Mouse (Mus musculus): ENCODE data around the gene Lamb1. TPM values are rescaled to one million over a fixed set of nuclear protein-coding genes. Genes with fewer than 3 reads are reported as not detected.

The Lamb1 gene
- total RNA-seq, 2 experiments from 2014 or later = 16.8 to 17.1 TPM

GRCm38 (mm10) chr12:31293361-31294142 lies 28.5 kb downstream of the Lamb1 start:
- H3K27ac ChIP-seq = no peak overlapping the region
- no peak for TF ChIP-seq CTCF (IDR thresholded peaks at IDR 0.05)
- no peak for DNase-seq (ENCODE audit: extremely low spot score in 1 of 2, low spot score in 2 of 2)
- intact Hi-C loops (cut with DNase I) = no loop called here
- no peak overlapping the region for H3K4me3 ChIP-seq

GRCm38 (mm10) chr12:31294526-31294925 lies 29.5 kb downstream of the Lamb1 start:
- no peak for DNase-seq (ENCODE audit: extremely low spot score in 1 of 2, low spot score in 2 of 2)
- Histone ChIP-seq H3K4me3 (no peak overlapping the region), H3K27ac (no peak overlapping the region)
- no peak for TF ChIP-seq CTCF (IDR thresholded peaks at IDR 0.05)
- intact Hi-C loops (cut with DNase I) = no loop called here

- Histone ChIP-seq H3K4me3 (no peak overlapping the region), H3K27ac (no peak overlapping the region)
- no peak for TF ChIP-seq CTCF (IDR thresholded peaks at IDR 0.05)
- no peak for DNase-seq (ENCODE audit: extremely low spot score in 1 of 2, low spot score in 2 of 2)
- intact Hi-C loops (cut with DNase I) = no loop called here
Observed at GRCm38 (mm10) chr12:31294996-31295395, 30.0 kb downstream of the Lamb1 start.

GRCm38 (mm10) chr12:31295505-31295904 lies 30.5 kb downstream of the Lamb1 start:
- intact Hi-C loops (cut with DNase I) = no loop called here
- no peak overlapping the region for H3K27ac ChIP-seq
- DNase-seq (ENCODE audit: extremely low spot score in 1 of 2, low spot score in 2 of 2) = no peak
- H3K4me3 ChIP-seq = no peak overlapping the region
- TF ChIP-seq CTCF (IDR thresholded peaks at IDR 0.05) = no peak

- intact Hi-C loops (cut with DNase I) = no loop called here
- H3K4me3 ChIP-seq = no peak overlapping the region
- no peak for DNase-seq (ENCODE audit: extremely low spot score in 1 of 2, low spot score in 2 of 2)
- H3K27ac ChIP-seq = no peak overlapping the region
- no peak for TF ChIP-seq CTCF (IDR thresholded peaks at IDR 0.05)
Observed at GRCm38 (mm10) chr12:31296097-31296496, 31.1 kb downstream of the Lamb1 start.

- intact Hi-C loops (cut with DNase I) = no loop called here
- Histone ChIP-seq H3K4me3 (no peak overlapping the region), H3K27ac (no peak overlapping the region)
- TF ChIP-seq CTCF (IDR thresholded peaks at IDR 0.05) = no peak
- DNase-seq (ENCODE audit: extremely low spot score in 1 of 2, low spot score in 2 of 2) = no peak
Observed at GRCm38 (mm10) chr12:31298122-31298521, 33.1 kb downstream of the Lamb1 start.

GRCm38 (mm10) chr12:31298530-31298929 lies 33.5 kb downstream of the Lamb1 start:
- H3K27ac ChIP-seq = no peak overlapping the region
- no peak for TF ChIP-seq CTCF (IDR thresholded peaks at IDR 0.05)
- DNase-seq (ENCODE audit: extremely low spot score in 1 of 2, low spot score in 2 of 2) = no peak
- intact Hi-C loops (cut with DNase I) = no loop called here
- H3K4me3 ChIP-seq = no peak overlapping the region

GRCm38 (mm10) chr12:31299126-31299525 lies 34.1 kb downstream of the Lamb1 start:
- intact Hi-C loops (cut with DNase I) = no loop called here
- DNase-seq (ENCODE audit: extremely low spot score in 1 of 2, low spot score in 2 of 2) = no peak
- no peak overlapping the region for H3K4me3 ChIP-seq
- H3K27ac ChIP-seq = no peak overlapping the region
- no peak for TF ChIP-seq CTCF (IDR thresholded peaks at IDR 0.05)

- Histone ChIP-seq H3K27ac (no peak overlapping the region), H3K4me3 (no peak overlapping the region)
- no peak for TF ChIP-seq CTCF (IDR thresholded peaks at IDR 0.05)
- DNase-seq (ENCODE audit: extremely low spot score in 1 of 2, low spot score in 2 of 2) = no peak
- intact Hi-C loops (cut with DNase I) = loop anchor here (5.0 kb wide), 1 partner anchor 127 kb away; no protein-coding TSS in a partner anchor
Observed at GRCm38 (mm10) chr12:31299676-31300197, 34.7 kb downstream of the Lamb1 start.

GRCm38 (mm10) chr12:31300276-31300675 lies 35.2 kb downstream of the Lamb1 start:
- Histone ChIP-seq H3K4me3 (no peak overlapping the region), H3K27ac (no peak overlapping the region)
- no peak for TF ChIP-seq CTCF (IDR thresholded peaks at IDR 0.05)
- intact Hi-C loops (cut with DNase I) = loop anchor here (5.0 kb wide), 1 partner anchor 128 kb away; no protein-coding TSS in a partner anchor
- no peak for DNase-seq (ENCODE audit: extremely low spot score in 1 of 2, low spot score in 2 of 2)

GRCm38 (mm10) chr12:31302266-31302665 lies 37.2 kb downstream of the Lamb1 start:
- DNase-seq (ENCODE audit: extremely low spot score in 1 of 2, low spot score in 2 of 2) = no peak
- Histone ChIP-seq H3K4me3 (no peak overlapping the region), H3K27ac (no peak overlapping the region)
- intact Hi-C loops (cut with DNase I) = loop anchor here (5.0 kb wide), 1 partner anchor 130 kb away; no protein-coding TSS in a partner anchor
- TF ChIP-seq CTCF (IDR thresholded peaks at IDR 0.05) = no peak

- intact Hi-C loops (cut with DNase I) = loop anchor here (5.0 kb wide), 1 partner anchor 131 kb away; no protein-coding TSS in a partner anchor
- no peak overlapping the region for H3K4me3 ChIP-seq
- DNase-seq (ENCODE audit: extremely low spot score in 1 of 2, low spot score in 2 of 2) = no peak
- no peak overlapping the region for H3K27ac ChIP-seq
- TF ChIP-seq CTCF (IDR thresholded peaks at IDR 0.05) = no peak
Observed at GRCm38 (mm10) chr12:31302766-31303511, 37.9 kb downstream of the Lamb1 start.
